Mouse (Mus musculus): ENCODE data around the gene Usp2.

DNA sequence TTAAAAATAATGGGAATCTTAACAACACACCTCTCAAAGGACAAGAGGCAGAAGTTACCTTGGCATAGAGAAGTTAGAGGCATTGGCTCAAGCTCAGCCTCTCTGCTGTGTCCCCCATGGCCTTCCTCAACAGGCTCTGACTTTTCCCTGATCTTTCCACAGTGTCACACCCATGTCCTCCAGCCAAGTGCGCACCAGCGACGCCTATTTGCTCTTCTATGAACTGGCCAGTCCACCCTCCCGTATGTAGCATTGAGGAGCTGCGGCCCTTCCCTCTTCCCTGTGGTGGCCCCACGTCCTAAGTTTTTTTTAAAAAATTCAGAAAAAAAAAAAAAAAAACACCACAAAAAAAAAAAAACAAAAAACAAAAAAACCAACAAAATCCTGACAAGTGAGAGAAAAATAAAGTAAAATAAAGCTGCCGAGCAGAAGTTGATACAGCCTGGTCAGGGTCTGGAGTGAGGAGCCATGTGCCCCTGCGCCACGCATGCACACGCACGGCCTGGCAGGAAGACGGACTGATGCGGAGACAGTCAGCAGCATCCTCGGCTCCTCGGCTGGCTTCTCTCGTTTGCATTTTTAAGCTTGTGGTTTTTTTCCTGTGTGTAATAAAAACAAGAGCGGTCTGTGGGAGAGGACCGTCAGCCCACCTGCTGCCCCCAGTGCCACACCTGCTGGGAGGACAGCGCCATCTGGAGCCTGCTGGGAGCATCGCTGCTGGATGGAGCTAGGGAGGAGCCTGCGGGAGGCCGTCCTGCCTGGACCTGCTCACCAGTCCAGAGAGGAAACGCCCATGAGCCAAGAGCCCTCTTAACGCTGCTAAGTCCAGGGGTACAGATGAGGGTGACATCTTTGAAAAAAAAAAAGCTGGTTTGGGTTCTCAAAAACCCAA lies 27.0 kb downstream of the Usp2 start:
- TF ChIP-seq CTCF (IDR thresholded peaks at IDR 0.05; ENCODE audit: extremely low read depth, insufficient read depth, low read length) (peak; percentile 81), POLR2A (IDR thresholded peaks at IDR 0.05; ENCODE audit: extremely low read depth, insufficient read depth, low read length) (no peak)
